Mouse (Mus musculus): ENCODE data around the gene Gdf7. TPM values are rescaled to one million over a fixed set of nuclear protein-coding genes. Genes with fewer than 3 reads are reported as not detected.
A peak's percentile ranks its signal among the peaks of the same experiment; 100 is the strongest.

Gene Gdf7
- not detected for total RNA-seq (2021)
- long read RNA-seq: 0 reads

GRCm38 (mm10) chr12:8301841-8302431 is at the start of gene Gdf7:
TSS of gene Gdf7 (minus strand) at chr12:8301954.
- no peak for DNase-seq (ENCODE audit: low spot score in 2 of 2)

- no peak for DNase-seq (ENCODE audit: low spot score in 2 of 2)
Measured at GRCm38 (mm10) chr12:8351025-8351903, 49.5 kb upstream of the Gdf7 start.

GRCm38 (mm10) chr12:8348733-8349513 is 47.2 kb upstream of the Gdf7 start:
- DNase-seq (ENCODE audit: low spot score in 2 of 2): peak in 1 of 2 experiments; percentile 10

DNA sequence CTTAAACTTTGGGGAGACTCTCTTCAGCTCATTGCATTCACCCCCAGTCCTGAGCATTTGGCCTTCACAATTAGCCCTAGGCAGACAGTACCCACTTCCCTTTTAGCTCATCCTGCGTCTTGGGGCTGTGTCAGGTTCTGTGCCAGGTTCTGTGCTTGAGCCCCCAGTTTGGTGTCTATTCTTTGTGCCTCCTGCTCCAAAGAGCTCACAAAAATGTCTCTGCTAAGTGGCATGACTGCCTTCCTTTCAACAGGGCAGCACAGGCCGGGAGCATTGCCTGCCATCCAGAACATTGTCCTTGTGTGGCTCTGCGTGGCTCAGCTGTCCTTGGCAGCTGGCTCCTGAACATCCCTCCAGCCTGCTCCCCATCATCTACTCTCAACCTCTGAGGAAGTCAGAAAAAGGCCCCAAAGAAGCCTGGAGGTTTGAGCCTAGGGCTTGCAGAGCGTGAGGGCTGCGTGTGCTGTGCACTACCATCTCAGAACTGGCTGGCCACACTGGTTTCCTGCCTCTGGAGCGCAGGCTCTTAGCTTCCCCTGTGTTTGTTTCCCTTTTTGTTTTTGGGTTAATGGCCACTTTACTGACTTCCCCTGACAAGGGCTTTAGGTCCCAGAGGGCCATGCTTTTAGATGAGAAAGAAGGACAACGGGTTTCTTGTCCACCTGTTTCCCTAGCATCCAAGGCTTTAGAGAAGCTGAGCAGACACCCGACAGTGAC is 46.1 kb upstream of the Gdf7 start:
- peak in 1 of 2 experiments; percentile 17 for DNase-seq (ENCODE audit: low spot score in 2 of 2)

DNA sequence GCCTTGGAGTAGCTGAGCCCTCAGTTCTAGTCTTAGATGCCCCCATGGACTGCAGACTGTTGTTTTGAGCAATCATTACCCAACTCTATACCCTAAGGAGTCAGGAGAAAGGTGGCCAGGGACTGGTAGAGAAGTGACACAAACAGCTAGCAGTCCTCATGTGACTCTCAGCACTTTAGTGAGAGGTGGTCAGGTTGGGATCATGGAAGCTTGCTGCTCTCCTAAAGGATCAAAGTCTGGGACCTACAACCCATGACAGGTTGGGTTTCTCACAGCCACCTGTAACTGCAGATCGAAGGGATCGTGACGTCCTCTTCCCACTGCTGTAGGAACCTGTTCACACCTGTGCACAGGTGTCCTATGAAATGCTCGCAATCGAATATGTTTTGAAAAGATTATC is 43.8 kb upstream of the Gdf7 start:
- no peak for DNase-seq (ENCODE audit: low spot score in 2 of 2)

GRCm38 (mm10) chr12:8344897-8345296 is 43.1 kb upstream of the Gdf7 start:
- no peak for DNase-seq (ENCODE audit: low spot score in 2 of 2)

DNA sequence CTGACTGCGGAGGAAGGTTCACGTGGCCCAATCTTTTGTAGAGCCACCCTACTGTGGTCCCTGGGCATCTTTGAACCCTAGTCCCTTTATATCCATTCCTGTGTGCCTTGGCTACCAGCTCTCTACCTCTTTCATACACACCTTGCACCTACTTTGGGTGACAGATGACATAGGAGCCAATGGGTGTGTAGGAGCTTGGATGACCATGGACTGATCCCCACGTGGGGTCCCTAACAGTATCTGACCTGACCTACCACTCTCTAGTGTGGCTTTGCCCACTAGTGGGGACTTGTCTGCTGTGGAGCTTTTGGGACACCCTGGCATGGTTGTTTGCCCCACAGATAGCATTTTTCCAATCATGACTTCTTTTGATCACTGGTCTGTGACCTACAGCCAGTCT is 41.6 kb upstream of the Gdf7 start:
- DNase-seq (ENCODE audit: low spot score in 2 of 2): no peak

GRCm38 (mm10) chr12:8341008-8341407 is 39.3 kb upstream of the Gdf7 start:
- DNase-seq (ENCODE audit: low spot score in 2 of 2): no peak

DNA sequence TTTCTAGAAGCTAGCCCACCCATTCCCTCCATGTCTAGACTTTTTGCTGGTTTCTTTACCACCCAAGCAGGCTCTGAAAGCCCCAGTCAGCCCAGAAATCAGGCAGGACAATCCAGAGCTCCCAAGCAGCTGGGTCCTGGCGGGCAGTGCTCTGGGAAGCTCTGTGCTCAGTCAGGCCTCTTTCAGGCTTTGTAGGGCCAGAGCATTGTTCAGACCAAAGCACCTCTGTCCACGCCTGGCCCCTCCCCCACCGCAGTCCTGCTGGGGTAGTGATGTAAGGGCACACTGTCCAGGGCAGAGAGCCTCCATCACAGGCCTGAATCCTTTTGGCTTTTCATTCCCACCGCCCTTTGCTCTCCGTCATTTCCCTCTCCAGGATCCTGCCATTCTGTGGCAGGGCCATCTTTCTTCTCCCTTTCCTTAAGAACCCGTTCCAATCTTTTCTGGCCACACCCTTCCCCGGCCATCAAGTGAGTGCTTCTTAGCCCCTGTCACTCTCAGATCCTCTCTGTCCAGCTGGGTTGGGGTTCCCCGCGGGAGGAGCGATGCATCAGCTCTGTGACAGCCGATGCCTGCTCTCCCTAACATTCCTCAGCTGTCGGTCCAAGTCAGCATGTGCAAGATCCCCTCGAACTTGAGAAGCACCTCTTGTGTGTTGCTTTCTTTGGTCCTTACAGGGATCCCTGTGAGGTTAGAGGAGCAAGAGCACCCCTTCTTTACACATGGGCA is 38.0 kb upstream of the Gdf7 start:
- no peak for DNase-seq (ENCODE audit: low spot score in 2 of 2)

- DNase-seq (ENCODE audit: low spot score in 2 of 2): no peak
Measured at GRCm38 (mm10) chr12:8338918-8339317, 37.2 kb upstream of the Gdf7 start.

DNA sequence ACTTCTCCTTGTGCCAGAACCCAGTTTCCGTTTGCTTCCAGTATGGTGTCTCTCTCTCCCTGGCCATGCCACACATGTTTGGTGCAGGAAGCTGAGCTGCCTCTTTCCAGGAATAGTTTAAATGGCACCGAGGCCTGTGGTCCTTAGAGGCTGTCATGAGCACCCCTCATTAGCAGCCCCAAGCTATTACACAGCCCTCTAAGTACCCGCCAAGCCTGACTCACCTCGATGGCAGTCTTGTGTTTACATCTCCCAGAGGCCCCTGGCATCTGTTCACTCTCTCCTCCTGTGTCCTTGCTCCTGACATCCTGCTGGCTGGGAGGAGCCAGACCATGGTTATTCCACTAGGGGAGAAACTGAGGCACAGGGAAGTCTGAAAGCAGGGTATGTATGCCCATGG is 36.7 kb upstream of the Gdf7 start:
- DNase-seq (ENCODE audit: low spot score in 2 of 2): no peak

- DNase-seq (ENCODE audit: low spot score in 2 of 2): no peak
Measured at GRCm38 (mm10) chr12:8337286-8338060, 35.7 kb upstream of the Gdf7 start.

DNA sequence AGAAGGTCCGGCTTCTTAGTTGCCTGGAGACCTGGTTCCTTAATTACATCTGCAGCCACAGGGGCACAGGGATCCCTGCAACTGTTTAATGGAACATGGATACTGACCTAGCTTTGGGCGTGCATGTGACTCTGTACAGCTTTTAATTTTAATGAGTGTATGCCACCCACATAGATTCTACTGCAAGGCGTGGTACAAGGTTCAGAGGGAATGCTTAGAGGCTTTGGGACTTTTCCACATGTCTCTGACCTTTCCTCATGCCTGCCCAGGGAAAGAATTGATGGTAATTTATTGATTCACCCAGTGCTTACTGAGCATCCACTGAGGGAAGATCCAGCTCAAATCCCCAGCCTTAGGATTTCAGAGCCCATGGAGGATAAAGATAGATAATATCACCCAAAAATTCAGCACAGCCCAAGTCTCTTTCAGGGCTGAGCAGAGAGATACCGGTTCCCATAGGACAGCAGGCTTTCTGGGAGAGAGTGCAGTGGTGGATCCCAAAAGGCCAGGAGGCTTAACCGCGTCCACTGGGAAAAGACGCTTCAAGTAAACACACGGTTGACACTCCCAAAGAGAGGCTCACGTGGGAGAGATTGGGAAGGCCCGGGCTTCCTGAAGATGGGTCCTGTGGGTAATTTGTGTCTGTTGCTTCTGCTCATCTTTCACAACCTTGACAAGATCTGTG is 35.0 kb upstream of the Gdf7 start:
- no peak for DNase-seq (ENCODE audit: low spot score in 2 of 2)

GRCm38 (mm10) chr12:8335503-8335902 is 33.7 kb upstream of the Gdf7 start:
- no peak for DNase-seq (ENCODE audit: low spot score in 2 of 2)

- DNase-seq (ENCODE audit: low spot score in 2 of 2): no peak
Measured at GRCm38 (mm10) chr12:8334261-8334660, 32.5 kb upstream of the Gdf7 start.

- no peak for DNase-seq (ENCODE audit: low spot score in 2 of 2)
Measured at GRCm38 (mm10) chr12:8333617-8334016, 31.9 kb upstream of the Gdf7 start.

- DNase-seq (ENCODE audit: low spot score in 2 of 2): no peak
Measured at GRCm38 (mm10) chr12:8332174-8332542, 30.4 kb upstream of the Gdf7 start.

- DNase-seq (ENCODE audit: low spot score in 2 of 2): no peak
Measured at GRCm38 (mm10) chr12:8331489-8332173, 29.9 kb upstream of the Gdf7 start.

- DNase-seq (ENCODE audit: low spot score in 2 of 2): no peak
Measured at GRCm38 (mm10) chr12:8329236-8329635, 27.5 kb upstream of the Gdf7 start.

All from layer of hippocampus, postnatal 10 days (tissue).